Mouse (Mus musculus) E14TG2a.4 (cell line): Measurements from ENCODE around the gene Slc25a3.

Experiments
- CTCF ChIP-seq: conservative IDR thresholded peaks from 2 replicates; pipeline ENCODE4 v1.5.1; 2014; ENCODE audit warnings: low read length
- NANOG ChIP-seq: IDR thresholded peaks from 2 replicates; pipeline ENCODE4 v1.6.1; 2014; ENCODE audit warnings: borderline replicate concordance, low read length, mixed read lengths
- POU5F1 ChIP-seq: IDR thresholded peaks from 2 replicates; pipeline ENCODE4 v1.6.1; 2014; ENCODE audit warnings: low read length, borderline replicate concordance

GRCm38 (mm10) chr10:91122646-91123045 is 1.2 kb downstream of the Slc25a3 start:
- TF ChIP-seq CTCF = no peak
- no peak for TF ChIP-seq NANOG
- TF ChIP-seq POU5F1 = no peak
